Mouse (Mus musculus) neural tube, embryonic 12.5 days (tissue): ENCODE results near the gene Spi1. TPM values are rescaled to one million over a fixed set of nuclear protein-coding genes. Genes with fewer than 3 reads are reported as not detected.
"Not testable (repeated sequence)": the region's sequence is repeated elsewhere in the genome, so short reads cannot be mapped to it uniquely, and the experiment has no call there.

Source experiments
- ATAC-seq: fragments of 200-750 bp; cut with Nextera tagmentation; 2 replicates; pipeline ENCODE4 v1.8.0; 2017; ENCODE audit warnings: low read depth, mild to moderate bottlenecking, moderate TSS enrichment, moderate library complexity; ENCODE audit not compliant: low FRiP score
- H3K27ac ChIP-seq: fragments of 300-500 bp; sonication (generic); 2 replicates; pipeline ENCODE4 v1.5.1; 2016
- H3K27me3 ChIP-seq: fragments of 300-500 bp; sonication (generic); replicated peaks from 2 replicates; pipeline ENCODE4 v1.6.1; 2016; ENCODE audit warnings: mild to moderate bottlenecking
- H3K36me3 ChIP-seq: fragments of 300-500 bp; sonication (generic); 2 replicates; pipeline ENCODE4 v1.6.1; 2016; ENCODE audit warnings: mild to moderate bottlenecking
- H3K4me1 ChIP-seq: fragments of 300-500 bp; sonication (generic); 2 replicates; pipeline ENCODE4 v1.6.1; 2016
- H3K4me2 ChIP-seq: fragments of 300-500 bp; sonication (generic); replicated peaks from 2 replicates; pipeline ENCODE4 v1.6.1; 2016; ENCODE audit warnings: mild to moderate bottlenecking
- H3K4me3 ChIP-seq: fragments of 300-500 bp; sonication (generic); 2 replicates; pipeline ENCODE4 v1.5.1; 2016
- H3K9ac ChIP-seq: fragments of 300-500 bp; sonication (generic); 2 replicates; pipeline ENCODE4 v1.6.1; 2016; ENCODE audit warnings: mild to moderate bottlenecking
- H3K9me3 ChIP-seq: fragments of 300-500 bp; sonication (generic); 2 replicates; pipeline ENCODE4 v1.6.1; 2016; ENCODE audit warnings: mild to moderate bottlenecking
- WGBS: fragments of 180-500 bp; shearing (Covaris S2); methylation state at CpG from one replicate; pipeline ENCODE4 v1.1.7; 2016; 5-methylcytosine and 5-hydroxymethylcytosine counted together
- polyA plus RNA-seq: library from polyadenylated mRNA; unstranded; fragments of >200 nt; fragmentation: Nextera tagmentation; extraction: Ambion mirVana; gene quantifications from 2 replicates; pipeline ENCODE4 v1.2.1, GENCODE M21; 2016

The Spi1 gene
- polyA plus RNA-seq, 1 experiment from 2014 or later: 4.6 TPM

DNA sequence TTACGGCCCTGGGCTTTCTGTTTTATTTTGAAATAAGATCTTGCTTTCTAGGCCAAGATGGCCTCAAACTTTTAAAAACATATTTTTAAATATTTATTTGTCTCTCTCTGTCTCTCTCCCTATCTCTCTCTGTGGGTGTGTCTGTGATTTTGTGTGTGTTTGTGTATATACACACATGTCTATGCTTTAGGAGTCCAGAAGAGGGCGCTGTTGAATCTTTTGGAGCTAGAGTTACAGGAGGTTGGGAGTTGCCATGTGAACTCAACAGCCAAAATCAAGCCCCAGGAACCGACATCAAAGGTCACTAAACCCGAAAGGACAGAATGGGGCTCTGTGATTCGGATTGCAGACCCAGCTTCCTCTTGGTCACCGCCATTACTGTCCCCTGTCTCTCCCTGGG is 28.2 kb downstream of the Spi1 start:
- Histone ChIP-seq H3K4me2 (no peak overlapping the region), H3K9me3 (no peaks in the 10 kb centered on the region), H3K36me3 (no peaks in the 10 kb centered on the region), H3K27me3 (0 out of 2 replicates have a peak, but pooled peaks cover 3% of the 10 kb centered on the region), H3K4me1 (peaks cover 4% of the 10 kb centered on the region), H3K9ac (no peak overlapping the region), H3K27ac (no peak overlapping the region), H3K4me3 (no peak overlapping the region)
- WGBS: 73% methylated on average over 6 of the region's 6 CpGs
- no peak for ATAC-seq

GRCm38 (mm10) chr2:91111832-91112231 is 29.6 kb downstream of the Spi1 start:
- 94% methylated on average over 3 of the region's 3 CpGs for WGBS

GRCm38 (mm10) chr2:91112491-91112890 is 30.3 kb downstream of the Spi1 start:
- Histone ChIP-seq H3K4me3 (no peak overlapping the region), H3K4me2 (no peak overlapping the region), H3K36me3 (no peaks in the 10 kb centered on the region), H3K27me3 (0 out of 2 replicates have a peak, but pooled peaks cover 6% of the 10 kb centered on the region), H3K9me3 (no peaks in the 10 kb centered on the region), H3K9ac (no peak overlapping the region), H3K4me1 (peaks cover 6% of the 10 kb centered on the region), H3K27ac (no peak overlapping the region)
- ATAC-seq: no peak
- 63% methylated on average over 4 of the region's 4 CpGs for WGBS

More at GRCm38 (mm10) chr2:91111832-91112231, 29.6 kb downstream of the Spi1 start:
- not testable (repeated sequence) for H3K4me1 ChIP-seq, H3K27ac ChIP-seq, H3K27me3 ChIP-seq, H3K9ac ChIP-seq, H3K36me3 ChIP-seq, H3K9me3 ChIP-seq, H3K4me3 ChIP-seq, H3K4me2 ChIP-seq, ATAC-seq

DNA sequence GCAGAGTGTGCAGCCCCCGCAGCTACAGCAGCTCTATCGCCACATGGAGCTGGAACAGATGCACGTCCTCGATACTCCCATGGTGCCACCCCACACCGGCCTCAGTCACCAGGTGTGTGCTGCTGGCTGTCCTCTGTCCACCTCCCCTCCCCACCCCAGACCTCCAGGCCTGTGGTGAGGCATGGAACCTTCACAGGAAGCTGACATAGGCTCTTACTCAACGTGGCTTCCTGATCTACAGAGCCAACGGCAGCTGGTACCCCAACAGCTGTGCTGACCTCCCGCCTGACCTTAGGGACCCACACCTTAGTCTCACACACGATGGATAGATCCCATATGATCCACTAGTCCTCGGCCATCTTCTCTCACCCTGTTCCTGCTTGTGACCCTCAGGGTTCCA is 31.1 kb downstream of the Spi1 start:
- H3K27me3 ChIP-seq: 0 out of 2 replicates have a peak, but pooled peaks cover 6% of the 10 kb centered on the region

DNA sequence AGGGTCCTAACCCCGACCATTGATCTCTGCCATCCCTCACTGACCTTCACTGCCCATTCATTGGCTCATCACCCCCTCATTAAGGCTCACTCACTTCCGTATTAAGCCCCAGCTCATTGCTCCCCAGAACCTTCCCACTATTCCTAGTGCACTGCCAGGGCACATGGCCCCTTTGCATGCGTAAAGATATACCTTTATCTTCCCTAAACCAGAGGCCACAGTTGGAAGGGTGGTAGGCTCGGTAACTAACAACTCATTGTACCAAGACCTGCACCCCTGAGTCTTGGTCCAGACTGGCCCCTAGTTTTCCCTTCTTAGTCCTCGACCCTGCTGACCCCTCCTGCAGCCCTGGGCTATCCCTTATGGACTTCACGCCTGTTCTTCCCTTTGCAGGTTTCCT is 31.7 kb downstream of the Spi1 start:
- ATAC-seq: no peak
- no peaks in the 10 kb centered on the region for H3K9me3 ChIP-seq
- whole genome bisulfite sequencing: 73% methylated on average over 6 of the region's 6 CpGs
- H3K27ac ChIP-seq: no peak overlapping the region
- no peaks in the 10 kb centered on the region for H3K36me3 ChIP-seq
- no peak overlapping the region for H3K9ac ChIP-seq
- H3K4me2 ChIP-seq: no peak overlapping the region
- peaks cover 6% of the 10 kb centered on the region for H3K4me1 ChIP-seq
- no peak overlapping the region for H3K4me3 ChIP-seq
- H3K27me3 ChIP-seq: 0 out of 2 replicates have a peak, but pooled peaks cover 6% of the 10 kb centered on the region

More for the DNA sequence above, 31.1 kb downstream of the Spi1 start:
- H3K4me3 ChIP-seq: no peak overlapping the region
- no peak overlapping the region for H3K27ac ChIP-seq
- peaks cover 6% of the 10 kb centered on the region for H3K4me1 ChIP-seq
- no peak overlapping the region for H3K9ac ChIP-seq
- 83% methylated on average over 10 of the region's 10 CpGs for WGBS
- no peaks in the 10 kb centered on the region for H3K36me3 ChIP-seq
- H3K4me2 ChIP-seq: no peak overlapping the region
- no peak for ATAC-seq
- no peaks in the 10 kb centered on the region for H3K9me3 ChIP-seq

DNA sequence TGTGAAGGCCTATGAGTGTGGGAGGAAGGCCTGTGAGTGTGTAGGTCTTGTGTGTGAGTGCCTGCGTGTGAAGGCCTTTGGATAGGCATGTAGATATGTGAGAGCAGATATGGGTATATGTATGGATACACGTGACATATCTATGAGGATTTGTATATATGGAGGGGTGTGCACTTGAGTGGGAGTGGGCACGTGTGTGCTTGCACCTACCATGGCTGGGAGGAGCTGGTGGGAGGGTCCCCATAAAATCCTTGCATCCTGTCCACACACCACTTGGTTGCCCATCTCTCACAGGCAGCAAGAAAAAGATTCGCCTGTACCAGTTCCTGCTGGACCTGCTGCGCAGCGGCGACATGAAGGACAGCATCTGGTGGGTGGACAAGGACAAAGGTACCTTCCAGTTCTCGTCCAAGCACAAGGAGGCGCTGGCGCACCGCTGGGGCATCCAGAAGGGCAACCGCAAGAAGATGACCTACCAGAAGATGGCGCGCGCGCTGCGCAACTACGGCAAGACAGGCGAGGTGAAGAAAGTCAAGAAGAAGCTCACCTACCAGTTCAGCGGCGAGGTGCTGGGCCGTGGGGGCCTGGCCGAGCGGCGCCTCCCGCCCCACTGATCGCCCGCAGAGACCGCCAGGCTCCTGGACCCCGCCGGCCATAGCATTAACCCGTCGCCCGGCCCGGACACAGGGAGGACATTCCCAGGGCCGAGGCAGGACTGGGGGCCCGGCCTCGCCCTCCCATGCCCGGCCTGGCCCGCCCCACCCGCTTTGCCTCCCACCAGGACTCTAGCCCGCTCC is 32.8 kb downstream of the Spi1 start:
- WGBS: 7% methylated on average over 42 of the region's 42 CpGs
- peak; percentile 74 for ATAC-seq
- H3K4me3 ChIP-seq: peak overlapping the region; percentile 35
- H3K4me2 ChIP-seq: peak overlapping the region; percentile 83
- H3K9ac ChIP-seq: peak overlapping the region; percentile 58
- 0 out of 2 replicates have a peak, but pooled peaks cover 6% of the 10 kb centered on the region for H3K27me3 ChIP-seq
- H3K4me1 ChIP-seq: peaks cover 6% of the 10 kb centered on the region
- no peaks in the 10 kb centered on the region for H3K9me3 ChIP-seq
- H3K27ac ChIP-seq: no peak overlapping the region
- H3K36me3 ChIP-seq: no peaks in the 10 kb centered on the region

- 0 out of 2 replicates have a peak, but pooled peaks cover 6% of the 10 kb centered on the region for H3K27me3 ChIP-seq
- peak; percentile 22; the same call in 1 of the 2 replicates for ATAC-seq
- WGBS: 37% methylated on average over 12 of the region's 12 CpGs
These were observed 33.4 kb downstream of the Spi1 start for GRCm38 (mm10) chr2:91115578-91115970.

GRCm38 (mm10) chr2:91116842-91117241 is 34.7 kb downstream of the Spi1 start:
- Histone ChIP-seq H3K27ac (no peak overlapping the region), H3K9me3 (no peaks in the 10 kb centered on the region), H3K9ac (no peak overlapping the region), H3K36me3 (no peaks in the 10 kb centered on the region), H3K4me1 (peaks cover 6% of the 10 kb centered on the region), H3K4me2 (no peak overlapping the region), H3K27me3 (0 out of 2 replicates have a peak, but pooled peaks cover 6% of the 10 kb centered on the region), H3K4me3 (no peak overlapping the region)
- 86% methylated on average over 5 of the region's 5 CpGs for WGBS
- ATAC-seq: no peak

More at GRCm38 (mm10) chr2:91115578-91115970, 33.4 kb downstream of the Spi1 start:
- no peak overlapping the region for H3K27ac ChIP-seq
- no peaks in the 10 kb centered on the region for H3K9me3 ChIP-seq
- no peaks in the 10 kb centered on the region for H3K36me3 ChIP-seq
- H3K4me2 ChIP-seq: peak overlapping the region; percentile 83
- peaks cover 6% of the 10 kb centered on the region for H3K4me1 ChIP-seq
- peak overlapping the region; percentile 35 for H3K4me3 ChIP-seq
- H3K9ac ChIP-seq: peak overlapping the region; percentile 58

GRCm38 (mm10) chr2:91117585-91118275 is 35.5 kb downstream of the Spi1 start, which contains the start of gene Mybpc3:
TSS of gene Mybpc3 (plus strand) at chr2:91118144.
- Histone ChIP-seq H3K36me3 (no peaks in the 10 kb centered on the region), H3K9me3 (no peaks in the 10 kb centered on the region), H3K4me3 (no peak within 1 kb of the TSS), H3K9ac (no peak within 1 kb of the TSS), H3K27ac (no peak within 1 kb of the TSS), H3K27me3 (0 out of 2 replicates have a peak, but pooled peaks cover 6% of the 10 kb centered on the region), H3K4me2 (no peak within 1 kb of the TSS), H3K4me1 (peaks cover 6% of the 10 kb centered on the region)
- ATAC-seq: no peak
- 85% methylated on average over 11 of the region's 11 CpGs for WGBS

GRCm38 (mm10) chr2:91118647-91119046 is 36.5 kb downstream of the Spi1 start:
- no peak overlapping the region for H3K27ac ChIP-seq
- ATAC-seq: no peak
- H3K4me3 ChIP-seq: no peak overlapping the region
- no peaks in the 10 kb centered on the region for H3K9me3 ChIP-seq
- peaks cover 6% of the 10 kb centered on the region for H3K4me1 ChIP-seq
- no peaks in the 10 kb centered on the region for H3K36me3 ChIP-seq
- H3K27me3 ChIP-seq: 0 out of 2 replicates have a peak, but pooled peaks cover 6% of the 10 kb centered on the region
- no peak overlapping the region for H3K4me2 ChIP-seq
- H3K9ac ChIP-seq: no peak overlapping the region
- 72% methylated on average over 1 of the region's 1 CpGs for WGBS

GRCm38 (mm10) chr2:91119061-91119460 is 36.9 kb downstream of the Spi1 start:
- ATAC-seq: no peak

DNA sequence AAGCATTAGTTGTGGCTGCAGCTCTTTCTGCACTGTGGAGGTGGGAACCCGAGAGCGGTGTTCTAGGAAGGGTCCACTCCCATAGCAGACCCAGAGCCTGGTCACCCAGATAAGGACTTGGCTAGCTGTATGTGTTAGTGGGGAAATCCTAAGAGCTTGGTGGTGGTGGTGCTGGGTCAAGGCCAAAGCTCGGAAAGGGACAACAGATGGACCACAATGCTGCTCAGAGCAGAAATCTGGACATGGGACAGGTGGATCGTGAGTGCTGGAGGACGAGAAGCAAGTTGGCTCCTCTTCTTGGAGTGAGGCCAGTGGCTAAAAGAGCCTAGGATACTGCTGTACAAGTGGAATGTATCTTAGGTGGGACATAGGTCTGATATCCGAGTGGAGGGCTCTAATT is 37.4 kb downstream of the Spi1 start:
- no peak overlapping the region for H3K27ac ChIP-seq
- ATAC-seq: no peak
- no peaks in the 10 kb centered on the region for H3K9me3 ChIP-seq
- H3K4me2 ChIP-seq: no peak overlapping the region
- H3K9ac ChIP-seq: no peak overlapping the region
- peaks cover 6% of the 10 kb centered on the region; the same call in 1 of the 2 replicates for H3K27me3 ChIP-seq
- 88% methylated on average over 6 of the region's 6 CpGs for WGBS
- no peak overlapping the region for H3K4me3 ChIP-seq
- no peaks in the 10 kb centered on the region for H3K36me3 ChIP-seq
- peaks cover 6% of the 10 kb centered on the region for H3K4me1 ChIP-seq

More at GRCm38 (mm10) chr2:91119061-91119460, 36.9 kb downstream of the Spi1 start:
- 92% methylated on average over 19 of the region's 19 CpGs for WGBS
- H3K27ac ChIP-seq: no peak overlapping the region
- H3K4me2 ChIP-seq: no peak overlapping the region
- no peak overlapping the region for H3K9ac ChIP-seq
- peaks cover 6% of the 10 kb centered on the region for H3K4me1 ChIP-seq
- 0 out of 2 replicates have a peak, but pooled peaks cover 6% of the 10 kb centered on the region for H3K27me3 ChIP-seq
- H3K4me3 ChIP-seq: no peak overlapping the region
- H3K9me3 ChIP-seq: no peaks in the 10 kb centered on the region
- no peaks in the 10 kb centered on the region for H3K36me3 ChIP-seq
